Mouse (Mus musculus) adrenal gland, adult (tissue): ENCODE measurements around the gene Celf6.

Source experiments
- DNase-seq, 2 experiments: peaks; one replicate each; pipeline ENCODE4 v3.0.0; 2022 to 2023; ENCODE audit warnings: low spot score in 1 of 2; ENCODE audit not compliant: inconsistent age in 2 of 2

Gene Celf6

DNA sequence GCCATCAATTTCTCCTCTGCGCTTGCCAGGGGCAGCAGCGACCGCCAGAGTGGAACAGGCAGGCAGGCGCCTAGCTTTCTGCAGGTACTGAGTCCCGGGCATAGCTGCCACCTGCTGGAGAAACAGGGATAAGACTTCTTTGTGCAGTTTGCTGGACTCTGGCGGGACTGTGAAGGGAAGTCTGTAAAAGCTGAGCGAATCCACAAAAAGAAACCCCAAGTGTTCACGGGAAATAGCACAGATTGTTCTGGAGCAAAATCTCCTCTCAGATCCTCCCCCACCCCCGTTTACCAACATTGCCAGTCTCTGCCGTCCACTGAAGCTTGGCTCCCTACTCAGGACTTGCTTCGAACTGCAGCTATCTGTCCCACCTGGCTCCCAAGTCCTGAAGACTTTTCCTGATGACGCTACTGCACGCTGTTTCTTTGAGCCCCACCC is 7.2 kb downstream of the Celf6 start:
- peak; percentile 75 to 90 for DNase-seq

GRCm38 (mm10) chr9:59588252-59588651 is 10.5 kb downstream of the Celf6 start:
- no peak for DNase-seq

GRCm38 (mm10) chr9:59588710-59589671 is 11.3 kb downstream of the Celf6 start:
- DNase-seq = no peak

GRCm38 (mm10) chr9:59589703-59590439 is 12.2 kb downstream of the Celf6 start:
- no peak for DNase-seq

- DNase-seq = no peak
Measured at GRCm38 (mm10) chr9:59601661-59602060, 23.9 kb downstream of the Celf6 start.

- no peak for DNase-seq
Measured at GRCm38 (mm10) chr9:59605967-59606366, 28.2 kb downstream of the Celf6 start.

- no peak for DNase-seq
Measured at GRCm38 (mm10) chr9:59610950-59611349, 33.2 kb downstream of the Celf6 start.

DNA sequence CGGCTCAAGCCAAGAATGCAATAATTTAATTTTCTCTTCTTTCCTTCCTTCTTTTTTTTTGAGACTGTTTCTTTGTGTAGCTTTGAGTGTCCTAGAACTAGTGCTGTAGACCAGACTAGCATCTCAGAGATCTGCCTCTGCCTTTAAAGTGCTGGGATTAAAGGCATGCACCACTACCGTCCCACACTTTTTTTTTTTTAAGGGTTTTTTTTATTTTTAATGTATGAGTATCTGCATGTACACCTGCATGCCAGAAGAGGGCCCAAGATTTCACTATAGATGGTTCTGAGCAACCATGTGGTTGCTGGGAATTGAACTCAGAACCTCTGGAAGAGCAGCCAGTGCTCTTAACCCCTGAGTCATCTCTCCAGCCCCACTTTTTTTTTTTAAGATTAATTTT is 38.1 kb downstream of the Celf6 start:
- DNase-seq = no peak

DNA sequence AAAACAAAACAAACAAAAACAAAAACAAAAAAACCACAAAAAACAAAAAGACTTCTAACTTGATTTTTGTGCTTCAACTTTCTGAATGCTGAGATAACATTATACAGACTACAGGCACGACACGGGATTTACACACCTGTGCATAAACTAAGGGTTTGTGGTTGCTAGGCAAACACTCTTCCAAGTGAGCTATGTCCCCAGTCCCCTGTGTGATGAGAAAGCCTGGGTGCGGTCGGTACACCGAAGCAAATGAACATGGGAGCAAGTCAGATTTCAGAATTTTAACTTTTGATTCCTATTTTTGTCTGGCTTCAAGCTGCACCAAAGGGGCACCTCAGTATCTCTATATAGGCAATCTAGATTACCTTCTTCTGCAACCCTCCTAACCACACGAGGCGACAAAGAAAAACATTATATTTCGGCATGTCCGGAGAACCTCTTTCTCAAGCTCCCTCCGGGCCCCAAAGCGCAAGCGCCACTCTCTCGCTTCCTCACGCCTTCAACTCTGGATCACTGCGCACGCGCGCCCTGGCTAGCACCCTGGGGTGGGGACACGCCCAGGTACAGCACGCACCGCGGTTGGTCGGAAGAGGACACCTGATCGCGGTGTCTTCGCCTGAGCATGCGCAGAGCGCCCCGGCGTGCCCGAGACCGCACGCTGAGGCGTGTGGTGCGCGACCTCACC is 39.0 kb downstream of the Celf6 start, which contains the start of gene Parp6:
TSS of gene Parp6 (plus strand) at position 663 of the 685 bp plus-strand sequence.
- peak; percentile 100 for DNase-seq

DNA sequence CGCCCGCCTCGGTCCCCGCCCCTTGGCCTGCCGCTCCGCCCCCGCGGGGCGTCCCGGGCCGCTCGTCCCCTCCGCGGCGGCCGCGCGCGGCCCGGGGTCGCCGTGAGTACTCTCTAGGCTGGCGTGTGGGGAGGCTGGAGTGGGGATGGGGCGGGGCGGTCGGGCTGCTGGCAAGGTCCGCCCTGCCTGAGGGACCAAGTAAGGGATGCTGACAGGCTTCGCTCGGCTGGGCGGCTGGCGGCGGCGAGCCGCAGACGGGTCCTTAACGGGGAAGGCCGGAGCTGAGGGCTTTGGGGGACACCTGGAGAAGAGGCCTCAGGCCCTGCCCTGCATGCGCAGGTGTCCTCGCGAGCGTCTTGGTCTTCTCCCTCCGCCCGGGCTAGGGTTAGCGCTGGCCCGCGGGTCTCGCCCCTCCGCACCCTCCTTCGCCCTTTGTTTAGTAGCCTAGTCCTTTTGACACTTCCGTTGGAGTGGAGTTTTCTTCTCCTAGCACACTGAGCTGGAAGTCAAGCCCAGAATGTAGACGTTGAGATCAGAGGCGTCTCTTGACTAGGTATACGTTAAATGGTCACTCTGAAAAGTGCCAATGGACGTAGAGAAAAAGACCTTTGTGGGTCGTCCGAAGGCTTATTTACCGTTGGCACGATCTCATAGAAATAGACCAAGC is 39.7 kb downstream of the Celf6 start:
- DNase-seq = no peak

DNA sequence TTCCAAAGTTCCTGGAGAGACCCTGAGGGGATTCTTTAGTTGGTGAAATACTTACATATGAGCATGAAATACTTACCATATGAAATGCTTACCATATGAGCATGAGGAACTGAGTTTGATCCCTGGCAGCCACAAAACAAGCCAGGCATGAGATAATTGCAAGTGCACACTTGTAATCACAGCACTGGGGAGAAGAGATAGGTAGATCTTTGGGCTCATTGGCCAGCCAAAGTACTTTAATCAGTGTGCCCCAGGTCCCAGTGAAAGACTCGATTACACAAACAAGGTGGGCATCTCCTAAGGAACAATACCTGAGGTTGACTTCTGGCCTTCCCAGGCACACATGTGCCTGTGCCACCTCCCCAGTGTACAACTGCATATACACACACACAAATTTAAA is 60.7 kb downstream of the Celf6 start:
- DNase-seq = no peak

DNA sequence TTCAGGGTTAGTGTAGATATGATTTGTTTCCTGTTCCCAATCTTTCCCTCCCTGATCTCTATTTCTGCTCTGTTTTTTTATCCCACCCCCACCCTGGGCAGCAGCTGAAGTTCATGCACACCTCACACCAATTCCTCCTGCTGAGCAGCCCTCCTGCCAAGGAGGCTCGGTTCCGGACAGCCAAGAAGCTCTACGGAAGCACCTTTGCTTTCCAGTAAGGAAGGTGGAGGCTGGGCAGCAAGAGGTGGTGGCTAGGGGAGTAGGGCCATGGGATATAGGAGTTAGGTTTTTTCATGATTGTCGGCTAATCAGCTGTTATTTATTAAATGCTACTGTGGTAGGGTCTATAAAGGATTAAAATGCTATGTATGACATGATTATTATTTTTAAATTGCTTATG is 62.2 kb downstream of the Celf6 start:
- no peak for DNase-seq

DNA sequence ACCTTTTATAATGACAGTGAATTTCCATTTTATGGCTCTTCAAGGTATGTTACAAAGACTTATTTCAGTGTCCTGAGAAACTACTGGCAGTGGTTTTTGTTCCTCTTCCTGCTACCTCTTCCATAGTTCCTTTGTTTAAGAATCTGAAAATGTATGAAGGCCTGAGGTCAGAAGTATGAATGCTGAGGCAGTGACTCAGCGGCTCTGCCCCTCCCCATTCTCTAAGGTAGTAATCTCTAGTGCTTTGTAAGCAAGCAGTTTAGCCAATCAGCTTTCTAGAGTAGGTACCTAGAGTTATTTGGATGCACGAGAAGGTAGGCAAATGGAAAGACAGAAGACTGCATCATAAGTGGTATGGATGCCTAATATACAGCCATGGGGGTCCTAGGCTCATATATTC is 63.6 kb downstream of the Celf6 start:
- no peak for DNase-seq

DNA sequence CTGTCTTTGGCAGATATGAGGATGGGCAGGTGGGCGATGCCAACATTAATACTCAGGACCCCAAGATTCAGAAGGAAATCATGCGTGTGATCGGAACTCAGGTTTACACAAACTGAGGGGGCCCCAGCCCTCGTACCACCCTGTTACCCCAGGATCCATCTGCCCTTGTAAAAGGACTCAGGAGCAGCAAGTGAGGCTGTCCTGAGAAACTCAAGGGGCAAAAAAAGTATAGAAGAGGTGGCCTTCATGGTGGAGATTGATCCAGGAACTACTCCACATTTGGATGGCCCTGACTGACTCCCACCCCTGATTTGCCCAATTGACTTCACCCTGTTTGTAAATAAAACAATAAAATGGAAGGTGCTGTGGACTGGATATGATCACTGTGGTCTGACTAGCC is 72.2 kb downstream of the Celf6 start:
- DNase-seq = no peak

DNA sequence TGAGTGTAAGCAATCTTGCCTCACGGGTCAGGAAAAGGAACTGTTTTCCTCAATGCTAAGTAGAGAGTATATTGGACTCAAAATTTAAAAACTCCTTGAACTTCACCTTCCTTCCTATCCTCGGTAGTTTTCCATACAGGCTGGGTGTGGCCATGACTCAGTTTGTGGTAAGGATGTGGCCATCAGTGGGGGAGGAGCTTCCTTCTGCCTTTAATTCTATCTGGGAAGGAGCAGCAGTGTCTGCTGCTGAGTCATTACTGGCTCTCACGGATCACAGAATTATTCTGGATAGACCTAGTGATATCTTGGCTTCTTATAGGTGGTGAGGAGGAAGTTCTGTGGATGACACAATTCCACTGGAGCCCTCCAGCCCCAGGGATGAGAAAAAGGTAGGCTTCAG is 75.7 kb downstream of the Celf6 start:
- DNase-seq = peak; percentile 77 to 89

DNA sequence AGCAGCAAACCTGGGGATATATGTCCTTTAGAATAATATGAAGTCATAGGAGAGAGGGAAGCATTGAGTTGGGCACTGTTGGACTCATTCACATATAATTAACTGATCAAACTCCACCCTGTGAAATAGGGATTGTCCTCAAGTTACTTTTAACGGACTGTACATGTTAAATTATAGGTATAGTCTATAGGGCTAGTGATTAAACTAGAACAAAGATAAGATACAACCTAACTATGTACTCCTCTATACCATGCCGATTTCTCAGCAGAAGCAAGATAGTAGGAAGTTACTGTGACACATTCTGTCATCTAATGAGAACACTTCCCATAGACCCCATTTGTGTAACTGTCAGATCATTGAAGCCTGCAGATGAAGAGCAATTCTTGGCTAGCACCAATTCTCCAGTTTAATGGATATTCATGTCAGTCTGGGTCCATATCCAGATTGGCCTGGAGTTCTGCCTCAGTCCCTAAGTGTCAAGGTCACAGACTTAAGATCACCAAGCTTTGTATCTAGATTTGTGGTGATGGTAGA is 76.8 kb downstream of the Celf6 start:
- peak in 1 of 2 experiments; percentile 16 for DNase-seq

GRCm38 (mm10) chr9:59655958-59656634 is 78.4 kb downstream of the Celf6 start, which contains the start of gene Pkm:
TSS of gene Pkm (plus strand) at chr9:59656368.
- DNase-seq = peak; percentile 98 to 99
